ENCODE assay signal across 8 mouse cellular contexts in genomic region chr9:120235054-120235453, GRCm38 (mm10).
DNase-seq lines count a peak whose midpoint lies in the region; ATAC-seq and TF ChIP-seq lines count a peak whose summit lies in the region.
"Not testable (repeated sequence)": the region's sequence is repeated elsewhere in the genome, so short reads cannot be mapped to it uniquely, and the experiment has no call there.

No protein-coding gene starts in this region.

- not testable (repeated sequence) for H3K9me3 ChIP-seq in kidney, postnatal 0 days (replicated peaks; ENCODE audit: low read length); stomach, postnatal 0 days (ENCODE audit: control insufficient read depth, low read length)

- not testable (repeated sequence) for H3K79me2 ChIP-seq in heart, adult 2 months (replicated peaks; ENCODE audit: control insufficient read depth, insufficient read depth, low read length); liver, adult 2 months (ENCODE audit: control insufficient read depth, insufficient read depth, low read length)

- not testable (repeated sequence) for H3K27ac ChIP-seq in heart, adult 2 months; kidney, postnatal 0 days; liver, adult 2 months (replicated peaks; ENCODE audit: insufficient read depth, low read depth, low read length); stomach, postnatal 0 days (replicated peaks)

- not testable (repeated sequence) for TF ChIP-seq EP300 in heart, adult 2 months (IDR thresholded peaks at IDR 0.05; ENCODE audit: insufficient read depth, low read depth, low read length); stomach, postnatal 0 days (optimal IDR thresholded peaks at IDR 0.05)

- TF ChIP-seq POLR2A in heart, adult 2 months (IDR thresholded peaks at IDR 0.05; ENCODE audit: insufficient read depth, low read depth, low read length); liver, adult 2 months (IDR thresholded peaks at IDR 0.05; ENCODE audit: extremely low read depth, insufficient read depth, low read length): not testable (repeated sequence)

- not testable (repeated sequence) for ATAC-seq in kidney, postnatal 0 days (replicated peaks; ENCODE audit: low FRiP score, low read depth); stomach, postnatal 0 days (ENCODE audit: low FRiP score, low TSS enrichment)
- ATAC-seq in megakaryocyte, adult 5-6 weeks (ENCODE audit: poor library complexity, severe bottlenecking) = peak; percentile 52; the same call in 1 of the 2 replicates

- H3K4me3 ChIP-seq in heart, adult 2 months; kidney, postnatal 0 days (replicated peaks; ENCODE audit: low read depth, low read length); liver, adult 2 months (ENCODE audit: insufficient read depth, low read depth, low read length); stomach, postnatal 0 days (ENCODE audit: low read depth, low read length): not testable (repeated sequence)

- not testable (repeated sequence) for H3K4me2 ChIP-seq in kidney, postnatal 0 days (ENCODE audit: low read length); stomach, postnatal 0 days (replicated peaks; ENCODE audit: low read depth)

- intact Hi-C loops in heart, adult 2 months (cut with DNase I) = not testable (repeated sequence)

- H3K36me3 ChIP-seq in heart, adult 2 months (ENCODE audit: control insufficient read depth, insufficient read depth, low read length); kidney, postnatal 0 days (ENCODE audit: insufficient read depth, low read length); liver, adult 2 months (ENCODE audit: control insufficient read depth, insufficient read depth, low read length); stomach, postnatal 0 days (ENCODE audit: control insufficient read depth, insufficient read depth, low read length): not testable (repeated sequence)

- not testable (repeated sequence) for H3K4me1 ChIP-seq in heart, adult 2 months (ENCODE audit: control insufficient read depth, insufficient read depth, low read length); kidney, postnatal 0 days (replicated peaks; ENCODE audit: insufficient read depth, low read length); liver, adult 2 months (ENCODE audit: control insufficient read depth, insufficient read depth, low read length); stomach, postnatal 0 days (replicated peaks; ENCODE audit: control insufficient read depth, insufficient read depth)

- not testable (repeated sequence) for H3K27me3 ChIP-seq in heart, adult 2 months (ENCODE audit: control insufficient read depth, insufficient read depth, low read length); kidney, postnatal 0 days (ENCODE audit: insufficient read depth, low read length); liver, adult 2 months (ENCODE audit: control insufficient read depth, insufficient read depth, low read length); stomach, postnatal 0 days (ENCODE audit: control insufficient read depth, insufficient read depth, low read length)

- peak; percentile 52 for TF ChIP-seq CTCF in heart, adult 2 months (IDR thresholded peaks at IDR 0.05)
- peak; percentile 58 for TF ChIP-seq CTCF in kidney, postnatal 0 days (IDR thresholded peaks at IDR 0.05; ENCODE audit: low read depth)
- TF ChIP-seq CTCF in liver, adult 2 months (IDR thresholded peaks at IDR 0.05; ENCODE audit: low read depth, low read length) = peak; percentile 25; the same call in 1 of the 2 replicates
- TF ChIP-seq CTCF in stomach, postnatal 0 days (IDR thresholded peaks at IDR 0.05; ENCODE audit: low read depth) = peak; percentile 59

- WGBS in heart, adult 2 months = 81% methylated on average over 4 of the region's 4 CpGs
- WGBS in kidney, postnatal 0 days = 84% methylated on average over 4 of the region's 4 CpGs
- 78% methylated on average over 4 of the region's 4 CpGs for WGBS in liver, adult 2 months
- 80% methylated on average over 4 of the region's 4 CpGs for WGBS in stomach, postnatal 0 days

- peak; percentile 7 for DNase-seq in CD4-positive, CD25-positive, alpha-beta regulatory T cell, adult 2 months (ENCODE audit: low read depth, low spot score)
- peak; percentile 54 for DNase-seq in ZHBTc4 (ENCODE audit: low read depth, low spot score)
- DNase-seq in c-Kit-positive CD71-negative TER-119-negative erythroid progenitor cells, embryonic 14.5 days (ENCODE audit: low read depth) = peak; percentile 12
- DNase-seq in heart, adult 2 months; liver, adult 2 months (ENCODE audit: extremely low read depth, low read depth, low spot score): not testable (repeated sequence)
- DNase-seq in kidney, postnatal 0 days (ENCODE audit: low spot score) = peak; percentile 22
- peak; percentile 55 for DNase-seq in stomach, postnatal 0 days (ENCODE audit: low spot score)

- not testable (repeated sequence) for H3K9ac ChIP-seq in heart, adult 2 months (ENCODE audit: low read depth, low read length); kidney, postnatal 0 days (ENCODE audit: low read depth, low read length); liver, adult 2 months (ENCODE audit: low read depth, low read length); stomach, postnatal 0 days (ENCODE audit: low read length)
